Mouse (Mus musculus) lung, adult 2 months (tissue): ENCODE data around the gene Six3. TPM values are rescaled to one million over a fixed set of nuclear protein-coding genes. Genes with fewer than 3 reads are reported as not detected.

ENCODE experiments used
- DNase-seq: peaks from one replicate; pipeline ENCODE4 v3.0.0; 2022
- H3K4me1 ChIP-seq: fragments of 200-500 bp; 2 replicates; pipeline ENCODE4 v1.6.1; 2011; ENCODE audit warnings: low read length; ENCODE audit not compliant: control insufficient read depth, insufficient read depth
- H3K4me3 ChIP-seq: fragments of 200-500 bp; replicated peaks from 2 replicates; pipeline ENCODE3; 2011; ENCODE audit warnings: low read depth, mild to moderate bottlenecking, control low read depth, low read length; ENCODE audit errors: extremely low read depth
- CTCF ChIP-seq: fragments of 200-500 bp; IDR thresholded peaks from 2 replicates; pipeline ENCODE4 v1.5.1; 2011; ENCODE audit warnings: mild to moderate bottlenecking, low read length, control low read depth; ENCODE audit not compliant: insufficient read depth
- POLR2A ChIP-seq: fragments of 200-500 bp; IDR thresholded peaks from 2 replicates; pipeline ENCODE4 v1.6.1; 2011; ENCODE audit warnings: low read depth, mild to moderate bottlenecking, control low read depth, low read length, borderline replicate concordance; ENCODE audit errors: extremely low read depth
- WGBS: fragments of 180-500 bp; shearing (Covaris S2); methylation state at CpG from one replicate; pipeline ENCODE4 v1.1.7; 2018; 5-methylcytosine and 5-hydroxymethylcytosine counted together
- polyA plus RNA-seq: library from polyadenylated mRNA; depleted of rRNA; stranded (reverse); fragments of >200 nt; gene quantifications from 2 replicates; pipeline ENCODE4 v1.2.3, GENCODE M21; 2012

Six3 gene
- polyA plus RNA-seq, 1 experiment = not detected

DNA sequence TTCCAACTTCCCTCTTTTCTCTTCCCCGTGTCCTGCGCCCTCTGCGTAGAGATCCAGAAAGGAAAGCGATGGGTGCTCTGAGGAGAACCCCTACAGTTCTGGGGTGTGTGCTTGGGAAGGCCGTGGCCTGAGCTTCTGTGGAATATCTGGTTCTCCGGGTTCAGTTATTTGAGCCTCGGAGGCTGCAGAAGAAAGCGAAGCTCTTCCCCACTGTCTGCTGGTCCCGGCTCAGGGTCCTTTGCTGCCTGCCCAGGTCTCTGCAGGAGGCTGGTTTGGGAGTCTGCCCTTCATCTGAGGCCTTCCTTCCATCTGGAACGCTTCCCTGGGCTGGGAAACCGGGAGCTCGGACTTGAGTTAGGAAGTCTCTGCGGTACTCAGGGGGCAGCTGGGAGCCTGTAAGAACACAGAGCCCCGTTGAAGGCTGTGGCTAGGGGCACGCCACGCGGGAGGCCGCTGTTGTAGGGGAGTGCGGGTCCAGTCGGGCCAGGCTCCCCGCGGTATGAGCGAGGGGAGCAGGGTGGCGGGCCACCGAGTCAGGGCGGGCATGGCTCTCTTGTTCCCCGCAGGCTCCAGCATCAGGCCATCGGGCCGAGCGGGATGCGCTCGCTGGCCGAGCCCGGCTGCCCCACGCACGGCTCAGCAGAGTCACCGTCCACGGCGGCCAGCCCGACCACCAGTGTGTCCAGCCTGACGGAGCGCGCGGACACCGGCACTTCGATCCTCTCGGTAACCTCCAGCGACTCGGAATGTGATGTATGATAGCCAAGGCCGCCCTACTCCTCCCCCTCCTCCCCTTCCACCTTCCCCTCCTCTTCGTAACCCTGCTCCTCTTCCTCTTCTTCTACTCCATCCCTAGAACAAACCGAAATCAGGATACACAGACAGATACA lies 10.0 kb downstream of the Six3 start:
- no peak for DNase-seq
- 5% methylated on average over 52 of the region's 52 CpGs for WGBS
- Histone ChIP-seq H3K4me3 (no peak overlapping the region), H3K4me1 (no peaks in the 10 kb centered on the region)
- TF ChIP-seq CTCF (no peak), POLR2A (no peak)

DNA sequence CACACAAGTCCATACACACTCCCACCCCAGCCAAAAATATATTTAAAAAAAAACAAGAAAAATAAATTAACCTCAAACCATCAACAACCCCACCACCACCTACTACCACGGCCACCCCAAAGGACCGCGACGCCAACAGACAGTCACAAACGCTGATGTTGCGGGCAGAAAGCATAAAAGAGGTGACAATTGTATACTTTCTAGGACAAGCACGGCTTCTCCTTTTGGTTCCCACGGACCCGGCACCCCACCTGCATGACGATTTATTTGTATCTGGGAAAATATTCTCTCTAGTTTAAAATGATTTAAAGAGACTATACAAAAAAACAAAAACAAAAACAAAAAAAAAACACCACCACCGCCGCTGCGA lies 10.6 kb downstream of the Six3 start:
- no peak for TF ChIP-seq CTCF
- TF ChIP-seq POLR2A = no peak
- Histone ChIP-seq H3K4me3 (no peak overlapping the region), H3K4me1 (no peaks in the 10 kb centered on the region)
- 8% methylated on average over 13 of the region's 13 CpGs for WGBS
- DNase-seq = no peak

- DNase-seq = no peak
- TF ChIP-seq POLR2A = no peak
- TF ChIP-seq CTCF = no peak
- WGBS = 5% methylated on average over 26 of the region's 26 CpGs
- Histone ChIP-seq H3K4me3 (no peak overlapping the region), H3K4me1 (no peaks in the 10 kb centered on the region)
Measured at GRCm38 (mm10) chr17:85624981-85625940, 11.9 kb downstream of the Six3 start.

DNA sequence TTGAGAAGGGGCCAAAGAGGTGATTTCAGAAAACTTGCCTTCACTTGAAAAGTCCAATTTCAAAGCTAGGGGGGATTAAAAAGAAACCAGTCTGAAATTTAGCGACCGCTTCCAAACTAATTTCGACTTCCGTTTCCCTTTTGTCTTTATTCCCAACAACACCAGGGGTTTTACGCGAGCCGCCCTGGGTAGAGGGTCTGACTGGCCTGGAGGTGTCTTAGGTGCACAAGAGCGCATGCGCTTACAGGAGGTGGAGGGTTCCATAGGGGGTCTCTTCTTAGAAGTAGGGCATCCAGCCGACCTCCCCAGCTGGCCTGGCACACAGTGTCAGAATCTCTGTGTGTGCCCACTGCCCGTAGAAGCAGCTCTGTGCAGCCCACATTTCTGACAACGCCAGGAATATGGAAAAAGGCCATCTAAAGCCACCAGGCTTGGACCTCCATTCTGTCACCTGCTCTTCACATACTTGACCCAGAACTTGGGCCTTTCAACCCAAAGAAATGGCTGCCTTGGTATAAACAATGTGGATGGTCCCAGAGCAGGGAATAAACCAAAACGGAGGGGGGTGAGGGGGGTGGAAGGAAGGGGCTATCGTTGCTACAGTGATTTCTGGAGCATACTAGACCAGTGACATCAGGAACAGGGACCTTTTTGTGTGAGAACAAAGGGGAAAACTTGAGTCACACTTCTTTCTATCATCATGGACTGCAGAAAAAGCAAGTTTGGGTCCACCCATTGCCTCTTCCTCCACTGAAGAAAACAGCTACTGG lies 12.9 kb downstream of the Six3 start:
- WGBS = 10% methylated on average over 14 of the region's 14 CpGs
- no peak overlapping the region for H3K4me3 ChIP-seq
- no peak for DNase-seq
- H3K4me1 ChIP-seq = no peaks in the 10 kb centered on the region
- no peak for TF ChIP-seq POLR2A
- no peak for TF ChIP-seq CTCF

DNA sequence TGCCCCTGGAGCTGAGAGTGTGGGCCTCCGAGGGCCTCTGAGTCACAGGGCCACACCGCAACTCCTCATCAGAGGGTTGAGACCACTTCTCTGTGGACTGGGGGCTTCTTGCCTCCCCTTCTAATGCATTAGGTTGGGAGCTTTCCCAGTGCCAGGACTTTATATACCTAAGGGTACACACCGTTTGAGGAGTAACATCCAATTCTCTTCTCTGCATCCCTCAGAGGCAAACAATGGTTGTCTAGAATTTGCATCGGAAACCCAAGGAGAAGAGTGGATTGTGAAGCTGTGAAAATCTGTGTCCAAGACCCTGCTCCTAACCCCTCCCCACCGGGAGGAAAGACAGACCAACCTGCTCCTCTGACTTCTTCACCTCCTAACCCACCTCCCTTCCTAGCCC lies 14.3 kb downstream of the Six3 start:
- Histone ChIP-seq H3K4me1 (no peaks in the 10 kb centered on the region), H3K4me3 (no peak overlapping the region)
- DNase-seq = no peak
- TF ChIP-seq CTCF (no peak), POLR2A (no peak)
- WGBS = 45% methylated on average over 5 of the region's 5 CpGs

- H3K4me1 ChIP-seq = no peaks in the 10 kb centered on the region
- no peak for TF ChIP-seq POLR2A
- no peak for TF ChIP-seq CTCF
- no peak overlapping the region for H3K4me3 ChIP-seq
- WGBS = 26% methylated on average over 8 of the region's 8 CpGs
- DNase-seq = no peak
Measured at GRCm38 (mm10) chr17:85628811-85629210, 15.4 kb downstream of the Six3 start.

GRCm38 (mm10) chr17:85629396-85629795 lies 16.0 kb downstream of the Six3 start:
- H3K4me3 ChIP-seq = no peak overlapping the region
- WGBS = 85% methylated on average over 1 of the region's 1 CpGs
- no peak for DNase-seq
- no peaks in the 10 kb centered on the region for H3K4me1 ChIP-seq
- no peak for TF ChIP-seq CTCF
- TF ChIP-seq POLR2A = no peak

- DNase-seq = no peak
- TF ChIP-seq POLR2A (no peak), CTCF (no peak)
- H3K4me1 ChIP-seq = no peaks in the 10 kb centered on the region
- 39% methylated on average over 22 of the region's 22 CpGs for WGBS
- no peak overlapping the region for H3K4me3 ChIP-seq
Measured at GRCm38 (mm10) chr17:85630296-85631050, 17.1 kb downstream of the Six3 start.
